Mouse (Mus musculus): ENCODE measurements around the gene Wipf1.

Wipf1 gene

GRCm38 (mm10) chr2:73470146-73470630 lies 59.3 kb downstream of the Wipf1 start:
- DNase-seq (ENCODE audit: low read depth, low spot score) = no peak

GRCm38 (mm10) chr2:73469552-73469951 lies 60.0 kb downstream of the Wipf1 start:
- DNase-seq (ENCODE audit: low read depth, low spot score) = no peak

- DNase-seq (ENCODE audit: low read depth, low spot score) = no peak
Observed at GRCm38 (mm10) chr2:73468993-73469392, 60.5 kb downstream of the Wipf1 start.

- no peak for DNase-seq (ENCODE audit: low read depth, low spot score)
Observed at GRCm38 (mm10) chr2:73467071-73467851, 62.3 kb downstream of the Wipf1 start.

- DNase-seq (ENCODE audit: low read depth, low spot score) = no peak
Observed at GRCm38 (mm10) chr2:73466481-73466880, 63.1 kb downstream of the Wipf1 start.

GRCm38 (mm10) chr2:73463431-73464194 lies 65.9 kb downstream of the Wipf1 start:
- no peak for DNase-seq (ENCODE audit: low read depth, low spot score)

- DNase-seq (ENCODE audit: low read depth, low spot score) = no peak
Observed at GRCm38 (mm10) chr2:73462757-73463339, 66.7 kb downstream of the Wipf1 start.

- no peak for DNase-seq (ENCODE audit: low read depth, low spot score)
Observed at GRCm38 (mm10) chr2:73462265-73462664, 67.3 kb downstream of the Wipf1 start.

GRCm38 (mm10) chr2:73460168-73460567 lies 69.4 kb downstream of the Wipf1 start:
- DNase-seq (ENCODE audit: low read depth, low spot score) = no peak

GRCm38 (mm10) chr2:73459607-73460153 lies 69.9 kb downstream of the Wipf1 start:
- DNase-seq (ENCODE audit: low read depth, low spot score) = no peak

GRCm38 (mm10) chr2:73456886-73457285 lies 72.6 kb downstream of the Wipf1 start:
- no peak for DNase-seq (ENCODE audit: low read depth, low spot score)

- DNase-seq (ENCODE audit: low read depth, low spot score) = no peak
Observed at GRCm38 (mm10) chr2:73456154-73456553, 73.4 kb downstream of the Wipf1 start.

GRCm38 (mm10) chr2:73455541-73455940 lies 74.0 kb downstream of the Wipf1 start:
- no peak for DNase-seq (ENCODE audit: low read depth, low spot score)

- no peak for DNase-seq (ENCODE audit: low read depth, low spot score)
Observed at GRCm38 (mm10) chr2:73454682-73455081, 74.9 kb downstream of the Wipf1 start.

GRCm38 (mm10) chr2:73454186-73454585 lies 75.3 kb downstream of the Wipf1 start:
- no peak for DNase-seq (ENCODE audit: low read depth, low spot score)

GRCm38 (mm10) chr2:73453717-73454116 lies 75.8 kb downstream of the Wipf1 start:
- no peak for DNase-seq (ENCODE audit: low read depth, low spot score)

GRCm38 (mm10) chr2:73453085-73453484 lies 76.4 kb downstream of the Wipf1 start:
- no peak for DNase-seq (ENCODE audit: low read depth, low spot score)

- no peak for DNase-seq (ENCODE audit: low read depth, low spot score)
Observed at GRCm38 (mm10) chr2:73452556-73452955, 77.0 kb downstream of the Wipf1 start.

- DNase-seq (ENCODE audit: low read depth, low spot score) = no peak
Observed at GRCm38 (mm10) chr2:73451541-73451940, 78.0 kb downstream of the Wipf1 start.

- no peak for DNase-seq (ENCODE audit: low read depth, low spot score)
Observed at GRCm38 (mm10) chr2:73450172-73450715, 79.3 kb downstream of the Wipf1 start.

- peak; percentile 51 for DNase-seq (ENCODE audit: low read depth, low spot score)
Observed at GRCm38 (mm10) chr2:73443985-73444384, 85.5 kb downstream of the Wipf1 start.

GRCm38 (mm10) chr2:73442015-73442414 lies 87.5 kb downstream of the Wipf1 start:
- no peak for DNase-seq (ENCODE audit: low read depth, low spot score)
